In genomic region chr16:70313496-70313885, GRCm38 (mm10) we compare ENCODE assay signal across 8 mouse cellular contexts. TPM values are rescaled to one million over a fixed set of nuclear protein-coding genes. Genes with fewer than 3 reads are reported as not detected.
DNase-seq lines count a peak whose midpoint lies in the region; ATAC-seq and TF ChIP-seq lines count a peak whose summit lies in the region.

No protein-coding gene starts in this region.

- peaks cover 14% of the 10 kb centered on the region; the same call in 1 of the 2 replicates for H3K79me2 ChIP-seq in liver, adult 2 months (ENCODE audit: control insufficient read depth, insufficient read depth, low read length)
- H3K79me2 ChIP-seq in myocyte (ENCODE audit: control insufficient read depth, insufficient read depth): peaks cover 5% of the 10 kb centered on the region

- ATAC-seq in embryonic facial prominence, embryonic 11.5 days (replicated peaks; ENCODE audit: insufficient number of reproducible peaks, low FRiP score, low TSS enrichment, low read depth): no peak
- ATAC-seq in intestine, embryonic 14.5 days (replicated peaks; ENCODE audit: low FRiP score, low TSS enrichment, low read depth): 0 out of 2 replicates have a peak, but pooled peaks have one; percentile 0

- H3K4me2 ChIP-seq in embryonic facial prominence, embryonic 11.5 days (ENCODE audit: low read depth, low read length): peak overlapping the region; percentile 44
- H3K4me2 ChIP-seq in intestine, embryonic 14.5 days (ENCODE audit: low read length): peak overlapping the region; percentile 59
- peak overlapping the region; percentile 69 for H3K4me2 ChIP-seq in myocyte (ENCODE audit: low read depth)

- H3K27me3 ChIP-seq in liver, adult 2 months (ENCODE audit: control insufficient read depth, insufficient read depth, low read length): no peaks in the 10 kb centered on the region
- no peaks in the 10 kb centered on the region for H3K27me3 ChIP-seq in embryonic facial prominence, embryonic 11.5 days (ENCODE audit: control insufficient read depth, insufficient read depth, low read length)
- H3K27me3 ChIP-seq in intestine, embryonic 14.5 days (replicated peaks; ENCODE audit: control insufficient read depth, insufficient read depth, low read length): no peaks in the 10 kb centered on the region
- no peaks in the 10 kb centered on the region for H3K27me3 ChIP-seq in myocyte (ENCODE audit: control insufficient read depth, insufficient read depth, insufficient read length)

- peak; percentile 66 for DNase-seq in liver, adult 2 months (ENCODE audit: extremely low read depth, low read depth, low spot score)
- no peak for DNase-seq in liver
- DNase-seq in embryonic facial prominence, embryonic 11.5 days (ENCODE audit: low spot score): no peak
- no peak for DNase-seq in intestine, embryonic 14.5 days (ENCODE audit: low spot score)
- no peak for DNase-seq in testis, postnatal 14 days (ENCODE audit: low spot score)
- DNase-seq in T-cell, adult 2 months (ENCODE audit: low spot score): no peak
- DNase-seq in urinary bladder, postnatal 4 days (ENCODE audit: low spot score in 2 of 2): no peak

- WGBS in liver, adult 2 months: 0% methylated on average over 7 of the region's 7 CpGs
- 2% methylated on average over 7 of the region's 7 CpGs for WGBS in embryonic facial prominence, embryonic 11.5 days
- WGBS in intestine, embryonic 14.5 days: 3% methylated on average over 7 of the region's 7 CpGs

- peak overlapping the region; percentile 93 for H3K4me3 ChIP-seq in liver, adult 2 months (ENCODE audit: insufficient read depth, low read depth, low read length)
- H3K4me3 ChIP-seq in embryonic facial prominence, embryonic 11.5 days (ENCODE audit: low read depth, low read length): peak overlapping the region; percentile 62
- peak overlapping the region; percentile 47 for H3K4me3 ChIP-seq in intestine, embryonic 14.5 days (ENCODE audit: low read depth, low read length)
- peak overlapping the region; percentile 49 for H3K4me3 ChIP-seq in myocyte

- no peak for TF ChIP-seq POLR2A in liver, adult 2 months (IDR thresholded peaks at IDR 0.05; ENCODE audit: extremely low read depth, insufficient read depth, low read length)
- TF ChIP-seq POLR2A in myocyte (IDR thresholded peaks at IDR 0.05; ENCODE audit: insufficient read length, low read depth): no peak

- TF ChIP-seq CTCF in liver, adult 2 months (IDR thresholded peaks at IDR 0.05; ENCODE audit: low read depth, low read length): no peak

- H3ac ChIP-seq in myocyte (ENCODE audit: control insufficient read depth, insufficient read length): peak overlapping the region; percentile 53

- peak overlapping the region; percentile 99 for H3K9ac ChIP-seq in liver, adult 2 months (ENCODE audit: low read depth, low read length)
- H3K9ac ChIP-seq in embryonic facial prominence, embryonic 11.5 days (replicated peaks; ENCODE audit: low read length): peak overlapping the region; percentile 92
- H3K9ac ChIP-seq in intestine, embryonic 14.5 days (ENCODE audit: low read length): peak overlapping the region; percentile 74

- no peaks in the 10 kb centered on the region for H3K36me3 ChIP-seq in liver, adult 2 months (ENCODE audit: control insufficient read depth, insufficient read depth, low read length)
- H3K36me3 ChIP-seq in embryonic facial prominence, embryonic 11.5 days (replicated peaks; ENCODE audit: control insufficient read depth, insufficient read depth, low read depth, low read length): no peaks in the 10 kb centered on the region
- H3K36me3 ChIP-seq in intestine, embryonic 14.5 days (ENCODE audit: control insufficient read depth, insufficient read depth, low read length): no peaks in the 10 kb centered on the region
- no peaks in the 10 kb centered on the region for H3K36me3 ChIP-seq in myocyte (ENCODE audit: control insufficient read depth, insufficient read depth)

- peak overlapping the region; percentile 89 for H3K27ac ChIP-seq in liver, adult 2 months (replicated peaks; ENCODE audit: insufficient read depth, low read depth, low read length)
- no peak overlapping the region for H3K27ac ChIP-seq in embryonic facial prominence, embryonic 11.5 days (replicated peaks; ENCODE audit: low read depth, low read length)
- peak overlapping the region; percentile 88; the same call in 1 of the 2 replicates for H3K27ac ChIP-seq in intestine, embryonic 14.5 days (ENCODE audit: low read depth)

- H3K4me1 ChIP-seq in liver, adult 2 months (ENCODE audit: control insufficient read depth, insufficient read depth, low read length): peaks cover 10% of the 10 kb centered on the region
- no peaks in the 10 kb centered on the region for H3K4me1 ChIP-seq in embryonic facial prominence, embryonic 11.5 days (ENCODE audit: control insufficient read depth, insufficient read depth, low read length)
- no peaks in the 10 kb centered on the region for H3K4me1 ChIP-seq in intestine, embryonic 14.5 days (replicated peaks; ENCODE audit: control insufficient read depth, insufficient read depth, low read length)

- no peaks in the 10 kb centered on the region for H3K9me3 ChIP-seq in embryonic facial prominence, embryonic 11.5 days (replicated peaks; ENCODE audit: control insufficient read depth, low read length)
- H3K9me3 ChIP-seq in intestine, embryonic 14.5 days (ENCODE audit: control insufficient read depth, low read length): no peaks in the 10 kb centered on the region

TF ChIP-seq in myocyte, 11 proteins besides CTCF, POLR2A, EP300 and RAD21:
- TF ChIP-seq TCF12 (IDR thresholded peaks at IDR 0.05; ENCODE audit: insufficient read depth, poor library complexity, severe bottlenecking) (no peak), MAX (IDR thresholded peaks at IDR 0.05; ENCODE audit: low read depth) (no peak), E2F4 (IDR thresholded peaks at IDR 0.05; ENCODE audit: insufficient read depth) (no peak), REST (IDR thresholded peaks at IDR 0.05; ENCODE audit: insufficient read depth, insufficient read length) (no peak), TCF3 (IDR thresholded peaks at IDR 0.05; ENCODE audit: insufficient read length, low read depth) (no peak), MYOD1 (IDR thresholded peaks at IDR 0.05; ENCODE audit: control insufficient read depth in 1 of 3, insufficient read length in 2 of 3, low read depth in 2 of 3) (no peak), MYOG (IDR thresholded peaks at IDR 0.05; ENCODE audit: control insufficient read depth in 1 of 3, insufficient read depth in 1 of 3, insufficient read length in 2 of 3, low read depth in 2 of 3) (no peak), SRF (IDR thresholded peaks at IDR 0.05; ENCODE audit: control insufficient read depth, insufficient read length, low read depth) (no peak), USF1 (IDR thresholded peaks at IDR 0.05; ENCODE audit: low read depth) (no peak), POLR2AphosphoS2 (IDR thresholded peaks at IDR 0.05; ENCODE audit: insufficient read length, low read depth) (no peak), CEBPB (IDR thresholded peaks at IDR 0.05; ENCODE audit: insufficient read depth, poor library complexity, severe bottlenecking) (no peak)

RNA-seq across cellular contexts. Expression of gene Gbe1, which starts 0.3 kb away (rescaled TPM):
- 98.9 and 174 TPM in 2 replicates for total RNA-seq in liver, adult 2 months (2014; rRNA removed)
- 66.2 and 68.9 TPM in 2 replicates for polyA plus RNA-seq in liver, adult 2 months (2012; rRNA removed)
- polyA plus RNA-seq in embryonic facial prominence, embryonic 11.5 days (2014; fragmentation: Nextera tagmentation; extraction: Ambion mirVana): 20.3 and 22.6 TPM in 2 replicates
- 22.9 and 25.1 TPM in 2 replicates for polyA plus RNA-seq in intestine, embryonic 14.5 days (2014; fragmentation: Nextera tagmentation; extraction: Ambion mirVana)
- 5.9 TPM for polyA plus RNA-seq in myocyte (2012; fragmentation: generic; extraction: Trizol)
